Mouse (Mus musculus) midbrain, embryonic 14.5 days (tissue): ENCODE results near the gene Mbd6. TPM values are rescaled to one million over a fixed set of nuclear protein-coding genes. Genes with fewer than 3 reads are reported as not detected.

Experiments used
- ATAC-seq: fragments of 200-750 bp; cut with Nextera tagmentation; 2 replicates; pipeline ENCODE4 v1.8.0; 2017; ENCODE audit warnings: moderate number of reproducible peaks, moderate library complexity; ENCODE audit not compliant: low FRiP score, low TSS enrichment
- DNase-seq: peaks from one replicate; pipeline ENCODE4 v3.0.0-alpha.2; 2015
- H3K27ac ChIP-seq: fragments of 300-500 bp; sonication (generic); replicated peaks from 2 replicates; pipeline ENCODE4 v1.5.1; 2014; ENCODE audit warnings: mild to moderate bottlenecking, low read depth, low read length, moderate library complexity
- H3K27me3 ChIP-seq: fragments of 300-500 bp; sonication (generic); 2 replicates; pipeline ENCODE4 v1.6.1; 2014; ENCODE audit warnings: low read length, control low read depth, mixed read lengths; ENCODE audit not compliant: control insufficient read depth, insufficient read depth
- H3K36me3 ChIP-seq: fragments of 300-500 bp; sonication (generic); 2 replicates; pipeline ENCODE4 v1.6.1; 2014; ENCODE audit warnings: low read length, control low read depth; ENCODE audit not compliant: control insufficient read depth, insufficient read depth
- H3K4me1 ChIP-seq: fragments of 300-500 bp; sonication (generic); 2 replicates; pipeline ENCODE4 v1.6.1; 2014; ENCODE audit warnings: mild to moderate bottlenecking, antibody characterized with exemption, low read length, control low read depth; ENCODE audit not compliant: control insufficient read depth, insufficient read depth
- H3K4me2 ChIP-seq: fragments of 300-500 bp; sonication (generic); 2 replicates; pipeline ENCODE4 v1.6.1; 2014; ENCODE audit warnings: mild to moderate bottlenecking, low read length, moderate library complexity
- H3K4me3 ChIP-seq: fragments of 300-500 bp; sonication (generic); replicated peaks from 2 replicates; pipeline ENCODE4 v1.5.1; 2014; ENCODE audit warnings: low read depth, low read length
- H3K9ac ChIP-seq: fragments of 300-500 bp; sonication (generic); replicated peaks from 2 replicates; pipeline ENCODE4 v1.6.1; 2014; ENCODE audit warnings: mild to moderate bottlenecking, low read length, moderate library complexity
- H3K9me3 ChIP-seq: fragments of 300-500 bp; sonication (generic); 2 replicates; pipeline ENCODE4 v1.6.1; 2016; ENCODE audit warnings: low read length, control low read depth, mixed read lengths; ENCODE audit not compliant: control insufficient read depth
- WGBS: fragments of 180-500 bp; shearing (Covaris S2); extraction: QIAGEN DNeasy Blood & Tissue Kit; methylation state at CpG from one replicate; pipeline ENCODE4 v1.1.7; 2014; 5-methylcytosine and 5-hydroxymethylcytosine counted together
- polyA plus RNA-seq: library from polyadenylated mRNA; unstranded; fragments of >200 nt; fragmentation: Nextera tagmentation; extraction: Ambion mirVana; gene quantifications from 2 replicates; pipeline ENCODE4 v1.2.1, GENCODE M21; 2014

Gene Mbd6
- polyA plus RNA-seq = 17.4 and 18.0 TPM in 2 replicates

GRCm38 (mm10) chr10:127288800-127289572 is at the start of gene Mbd6:
Gene Mbd6, minus strand, starts transcription at chr10:127289018.
- H3K9ac ChIP-seq = peak within 1 kb of the TSS; percentile 78
- H3K4me3 ChIP-seq = peak within 1 kb of the TSS; percentile 60
- H3K36me3 ChIP-seq = peaks cover 41% of the 10 kb centered on the region
- H3K4me2 ChIP-seq = peak within 1 kb of the TSS; percentile 61
- no peaks in the 10 kb centered on the region for H3K27me3 ChIP-seq
- peak within 1 kb of the TSS; percentile 95 for H3K27ac ChIP-seq
- peaks cover 43% of the 10 kb centered on the region for H3K4me1 ChIP-seq
- under 1% methylated on average over 52 of the region's 65 CpGs for whole genome bisulfite sequencing
- no peaks in the 10 kb centered on the region for H3K9me3 ChIP-seq
- DNase-seq (peak; percentile 93), ATAC-seq (peak; percentile 15)

- Histone ChIP-seq H3K9me3 (no peaks in the 10 kb centered on the region), H3K4me2 (no peak overlapping the region), H3K9ac (no peak overlapping the region), H3K27ac (no peak overlapping the region), H3K4me3 (no peak overlapping the region), H3K36me3 (no peaks in the 10 kb centered on the region), H3K4me1 (peaks cover 21% of the 10 kb centered on the region; the same call in 1 of the 2 replicates), H3K27me3 (peaks cover 33% of the 10 kb centered on the region)
- no peak for ATAC-seq
- WGBS = 82% methylated on average over 6 of the region's 6 CpGs
- DNase-seq = no peak
Measured at GRCm38 (mm10) chr10:127337536-127338099, 48.8 kb upstream of the Mbd6 start.

GRCm38 (mm10) chr10:127336952-127337351 is 48.1 kb upstream of the Mbd6 start:
- ATAC-seq (no peak), DNase-seq (no peak)
- H3K27ac ChIP-seq = no peak overlapping the region
- peaks cover 27% of the 10 kb centered on the region for H3K27me3 ChIP-seq
- peaks cover 20% of the 10 kb centered on the region; the same call in 1 of the 2 replicates for H3K4me1 ChIP-seq
- H3K36me3 ChIP-seq = no peaks in the 10 kb centered on the region
- no peak overlapping the region for H3K4me3 ChIP-seq
- no peak overlapping the region for H3K9ac ChIP-seq
- no peak overlapping the region for H3K4me2 ChIP-seq
- 71% methylated on average over 5 of the region's 5 CpGs for WGBS
- H3K9me3 ChIP-seq = no peaks in the 10 kb centered on the region

- H3K4me3 ChIP-seq = no peak overlapping the region
- H3K4me1 ChIP-seq = peaks cover 13% of the 10 kb centered on the region; the same call in 1 of the 2 replicates
- no peaks in the 10 kb centered on the region for H3K9me3 ChIP-seq
- no peak overlapping the region for H3K27ac ChIP-seq
- 64% methylated on average over 1 of the region's 1 CpGs for WGBS
- no peak overlapping the region for H3K9ac ChIP-seq
- DNase-seq (no peak), ATAC-seq (no peak)
- H3K4me2 ChIP-seq = no peak overlapping the region
- no peaks in the 10 kb centered on the region for H3K36me3 ChIP-seq
- peaks cover 10% of the 10 kb centered on the region for H3K27me3 ChIP-seq
Measured at GRCm38 (mm10) chr10:127335271-127335670, 46.5 kb upstream of the Mbd6 start.

- Histone ChIP-seq H3K9me3 (no peaks in the 10 kb centered on the region), H3K4me3 (no peak overlapping the region), H3K27me3 (peaks cover 11% of the 10 kb centered on the region), H3K9ac (no peak overlapping the region), H3K36me3 (no peaks in the 10 kb centered on the region), H3K4me2 (no peak overlapping the region), H3K4me1 (no peaks in the 10 kb centered on the region), H3K27ac (no peak overlapping the region)
- ATAC-seq (no peak), DNase-seq (no peak)
- 56% methylated on average over 5 of the region's 5 CpGs for WGBS
Measured at GRCm38 (mm10) chr10:127333152-127333551, 44.3 kb upstream of the Mbd6 start.

GRCm38 (mm10) chr10:127332211-127332874 is 43.5 kb upstream of the Mbd6 start:
- Histone ChIP-seq H3K9ac (no peak overlapping the region), H3K9me3 (no peaks in the 10 kb centered on the region), H3K27ac (no peak overlapping the region), H3K4me2 (peak overlapping the region; percentile 41), H3K4me3 (peak overlapping the region; percentile 19), H3K36me3 (no peaks in the 10 kb centered on the region), H3K27me3 (peaks cover 19% of the 10 kb centered on the region), H3K4me1 (no peaks in the 10 kb centered on the region)
- 22% methylated on average over 31 of the region's 31 CpGs for WGBS
- ATAC-seq (no peak), DNase-seq (peak; percentile 50)

- ATAC-seq = no peak
- no peaks in the 10 kb centered on the region for H3K36me3 ChIP-seq
- DNase-seq = no peak
- no peak overlapping the region for H3K4me2 ChIP-seq
- H3K4me1 ChIP-seq = peaks cover 10% of the 10 kb centered on the region; the same call in 1 of the 2 replicates
- H3K9me3 ChIP-seq = no peaks in the 10 kb centered on the region
- no peak overlapping the region for H3K9ac ChIP-seq
- WGBS = 82% methylated on average over 7 of the region's 7 CpGs
- H3K27me3 ChIP-seq = peaks cover 41% of the 10 kb centered on the region
- no peak overlapping the region for H3K4me3 ChIP-seq
- H3K27ac ChIP-seq = no peak overlapping the region
Measured at GRCm38 (mm10) chr10:127330212-127330611, 41.4 kb upstream of the Mbd6 start.

- DNase-seq = no peak
- 47% methylated on average over 18 of the region's 18 CpGs for WGBS
- H3K27me3 ChIP-seq = peaks cover 57% of the 10 kb centered on the region
- peaks cover 10% of the 10 kb centered on the region; the same call in 1 of the 2 replicates for H3K4me1 ChIP-seq
- H3K36me3 ChIP-seq = no peaks in the 10 kb centered on the region
- H3K4me3 ChIP-seq = no peak overlapping the region
- no peak overlapping the region for H3K27ac ChIP-seq
- no peaks in the 10 kb centered on the region for H3K9me3 ChIP-seq
- no peak overlapping the region for H3K4me2 ChIP-seq
- no peak overlapping the region for H3K9ac ChIP-seq
- no peak for ATAC-seq
Measured at GRCm38 (mm10) chr10:127327461-127328145, 38.8 kb upstream of the Mbd6 start.
